Mouse (Mus musculus): ENCODE measurements at regions not wholly inside any gene's neighbourhood (a gene's known extent, or its start where the extent isn't known, plus 50 kb on each side); places are given as distances from the start of the nearest gene placed in this dataset.
"Not testable (repeated sequence)": the region's sequence is repeated elsewhere in the genome, so short reads cannot be mapped to it uniquely, and the experiment has no call there.

GRCm38 (mm10) chrX:94785983-94786382, 61.6 kb downstream of the Zxdb start:
- DNase-seq (ENCODE audit: low spot score) = no peak

GRCm38 (mm10) chrX:94788331-94788920, 64.1 kb downstream of the Zxdb start:
- DNase-seq (ENCODE audit: low spot score) = no peak

GRCm38 (mm10) chrX:94796845-94797244, 72.5 kb downstream of the Zxdb start:
- DNase-seq (ENCODE audit: low spot score) = not testable (repeated sequence)

GRCm38 (mm10) chrX:94797348-94798182, 73.2 kb downstream of the Zxdb start:
- DNase-seq (ENCODE audit: low spot score) = not testable (repeated sequence)

GRCm38 (mm10) chrX:94798183-94798619, 73.8 kb downstream of the Zxdb start:
- not testable (repeated sequence) for DNase-seq (ENCODE audit: low spot score)

GRCm38 (mm10) chrX:94812760-94813159, 88.4 kb downstream of the Zxdb start:
- DNase-seq (ENCODE audit: low spot score) = not testable (repeated sequence)

GRCm38 (mm10) chrX:94827524-94827923, 103.2 kb downstream of the Zxdb start:
- not testable (repeated sequence) for DNase-seq (ENCODE audit: low spot score)

GRCm38 (mm10) chrX:94844110-94844779, 119.9 kb downstream of the Zxdb start:
- DNase-seq (ENCODE audit: low spot score) = not testable (repeated sequence)

- DNase-seq (ENCODE audit: low spot score) = not testable (repeated sequence)
Observed at GRCm38 (mm10) chrX:94849549-94849948, 125.2 kb downstream of the Zxdb start.

- DNase-seq (ENCODE audit: low spot score) = no peak
Observed at GRCm38 (mm10) chrX:94857501-94857900, 133.1 kb downstream of the Zxdb start.

GRCm38 (mm10) chrX:94857954-94858353, 133.6 kb downstream of the Zxdb start:
- DNase-seq (ENCODE audit: low spot score) = no peak

GRCm38 (mm10) chrX:94863123-94863522, 138.8 kb downstream of the Zxdb start:
- DNase-seq (ENCODE audit: low spot score) = no peak

- peak; percentile 68 for DNase-seq (ENCODE audit: low spot score)
Observed at GRCm38 (mm10) chrX:94865531-94866502, 141.4 kb downstream of the Zxdb start.

- not testable (repeated sequence) for DNase-seq (ENCODE audit: low spot score)
Observed at GRCm38 (mm10) chrX:94883547-94883946, 142.9 kb downstream of the Spin4 start.

All from urinary bladder, postnatal 10 days (tissue).